Mouse (Mus musculus) urinary bladder, postnatal 36 days (tissue): ENCODE results near the gene Anapc7.
A peak's percentile ranks its signal among the peaks of the same experiment; 100 is the strongest.
"Not testable (repeated sequence)": the region's sequence is repeated elsewhere in the genome, so short reads cannot be mapped to it uniquely, and the experiment has no call there.

Source experiments
- DNase-seq, 2 experiments: peaks; one replicate each; pipeline ENCODE4 v3.0.0; 2022; ENCODE audit warnings: low spot score in 2 of 2, mixed read lengths in 1 of 2

Gene Anapc7

GRCm38 (mm10) chr5:122451324-122451723 lies 29.8 kb downstream of the Anapc7 start:
- DNase-seq = no peak

- no peak for DNase-seq
Observed at GRCm38 (mm10) chr5:122452194-122452593, 30.7 kb downstream of the Anapc7 start.

DNA sequence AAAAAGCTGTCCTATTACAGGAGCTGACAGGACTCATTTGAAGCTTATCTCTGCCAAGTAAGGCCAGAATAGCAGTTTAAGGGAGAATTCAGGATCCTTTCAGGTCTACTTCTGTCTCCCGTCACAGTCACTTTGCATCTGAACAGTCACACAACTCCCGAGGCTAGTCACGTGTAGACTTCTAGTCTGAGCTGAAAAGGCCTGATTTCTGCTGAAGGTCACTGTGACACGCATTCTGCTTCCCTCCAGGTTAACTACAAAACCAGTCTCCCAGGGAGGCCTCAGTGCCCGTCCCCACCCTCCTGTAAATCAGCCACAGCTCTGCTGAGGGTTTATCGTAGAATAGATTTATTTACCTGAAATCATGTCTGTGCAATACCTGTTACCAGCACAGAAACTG lies 31.7 kb downstream of the Anapc7 start:
- DNase-seq = peak; percentile 39

- DNase-seq = no peak
Observed at GRCm38 (mm10) chr5:122454442-122454841, 32.9 kb downstream of the Anapc7 start.

DNA sequence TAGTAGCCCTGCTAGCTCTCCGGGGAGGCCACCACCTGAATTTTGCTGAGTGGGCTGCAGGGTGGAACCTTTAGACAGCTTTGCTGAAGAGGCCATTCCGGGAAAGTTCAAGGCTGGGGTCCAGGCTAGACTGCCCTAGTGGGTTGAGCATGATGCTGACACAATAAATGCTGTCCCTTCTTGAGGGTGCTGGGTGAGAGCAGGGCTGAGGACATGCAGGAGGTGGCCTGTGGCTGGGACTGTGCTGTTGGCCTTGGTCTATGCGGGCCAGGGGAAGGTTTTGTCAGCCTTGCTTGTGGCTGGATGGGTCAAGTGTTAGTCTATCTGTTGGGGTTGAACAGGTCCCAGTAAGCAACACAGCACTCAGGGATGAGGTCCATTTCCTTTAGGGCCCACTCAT lies 33.4 kb downstream of the Anapc7 start:
- no peak for DNase-seq

DNA sequence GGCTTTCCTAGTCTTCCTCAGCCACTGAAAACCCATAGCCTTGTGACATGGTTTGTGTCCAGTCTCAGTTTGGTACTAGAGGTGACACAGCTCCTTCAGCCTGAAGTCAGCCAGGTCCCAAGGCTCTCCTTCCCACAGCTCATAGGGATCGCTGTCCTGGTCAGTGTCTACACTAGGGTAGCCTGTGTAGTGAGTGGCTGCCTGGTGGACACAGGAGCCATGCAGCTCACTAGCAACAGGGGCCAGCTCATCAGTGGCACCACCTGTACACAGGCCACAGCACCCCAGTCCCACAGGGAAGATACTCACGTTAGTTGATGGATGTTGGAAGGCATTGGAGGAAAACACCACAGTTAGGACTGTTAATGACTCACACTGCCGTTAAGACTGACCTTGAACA lies 34.1 kb downstream of the Anapc7 start:
- DNase-seq = no peak

DNA sequence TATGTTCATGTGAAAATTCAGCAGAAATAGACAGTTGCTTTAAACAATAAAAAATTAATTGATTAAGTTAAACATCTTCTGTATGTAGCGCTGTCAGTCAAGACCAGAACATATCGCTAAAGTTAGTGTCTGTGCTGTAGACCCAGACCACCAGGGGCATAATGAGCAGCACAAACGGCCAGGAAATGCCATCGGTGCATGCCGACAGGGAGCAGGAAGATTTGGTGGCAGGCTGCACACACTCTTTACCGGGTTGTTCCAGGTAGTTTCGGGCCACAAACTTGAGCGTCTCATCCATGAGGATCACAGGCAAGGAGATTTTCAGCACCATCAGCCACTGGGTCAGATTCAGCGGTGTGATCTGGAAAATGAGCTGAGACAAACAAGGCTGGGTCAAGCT lies 35.6 kb downstream of the Anapc7 start:
- DNase-seq = not testable (repeated sequence)

DNA sequence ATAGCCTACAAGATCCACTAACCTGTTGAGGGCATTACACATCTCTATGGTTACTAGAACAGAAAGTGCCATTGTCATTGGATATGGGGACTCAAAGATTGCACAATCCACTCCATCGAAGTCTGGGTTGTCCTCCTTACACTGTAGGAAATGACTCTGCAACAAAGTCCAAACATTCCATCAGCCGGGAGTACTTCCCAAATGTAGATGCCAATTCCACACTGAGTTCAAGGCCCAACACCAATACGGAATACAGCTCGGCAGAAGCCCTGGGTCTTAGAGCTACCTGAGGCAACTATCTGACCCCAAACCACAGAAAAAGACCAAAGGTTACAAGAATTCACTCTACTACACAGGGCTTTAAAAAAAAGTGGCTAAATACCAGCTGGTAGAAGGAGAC lies 36.6 kb downstream of the Anapc7 start:
- no peak for DNase-seq

- DNase-seq = no peak
Observed at GRCm38 (mm10) chr5:122459335-122459734, 37.8 kb downstream of the Anapc7 start.

DNA sequence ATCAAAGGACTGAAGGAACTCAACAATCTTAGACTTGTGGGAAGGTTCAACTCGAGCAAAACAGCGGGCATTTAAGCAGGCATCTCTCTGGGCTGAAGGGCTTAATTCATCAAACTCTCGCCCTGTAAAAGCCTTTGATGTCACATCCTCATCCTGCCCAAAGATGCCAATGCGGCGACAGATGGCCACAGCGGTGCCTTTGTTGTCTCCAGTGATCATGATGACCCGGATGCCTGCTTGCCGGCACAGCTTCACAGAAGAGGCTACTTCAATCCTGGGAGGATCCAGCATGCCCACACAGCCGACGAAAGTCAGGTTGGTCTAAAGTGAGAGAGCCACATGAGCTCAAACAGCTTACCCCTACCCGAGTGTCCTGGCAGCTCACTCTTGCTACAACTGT lies 39.2 kb downstream of the Anapc7 start:
- DNase-seq = no peak

GRCm38 (mm10) chr5:122461431-122461830 lies 39.9 kb downstream of the Anapc7 start:
- no peak for DNase-seq

GRCm38 (mm10) chr5:122471658-122472057 lies 50.2 kb downstream of the Anapc7 start:
- DNase-seq = no peak

DNA sequence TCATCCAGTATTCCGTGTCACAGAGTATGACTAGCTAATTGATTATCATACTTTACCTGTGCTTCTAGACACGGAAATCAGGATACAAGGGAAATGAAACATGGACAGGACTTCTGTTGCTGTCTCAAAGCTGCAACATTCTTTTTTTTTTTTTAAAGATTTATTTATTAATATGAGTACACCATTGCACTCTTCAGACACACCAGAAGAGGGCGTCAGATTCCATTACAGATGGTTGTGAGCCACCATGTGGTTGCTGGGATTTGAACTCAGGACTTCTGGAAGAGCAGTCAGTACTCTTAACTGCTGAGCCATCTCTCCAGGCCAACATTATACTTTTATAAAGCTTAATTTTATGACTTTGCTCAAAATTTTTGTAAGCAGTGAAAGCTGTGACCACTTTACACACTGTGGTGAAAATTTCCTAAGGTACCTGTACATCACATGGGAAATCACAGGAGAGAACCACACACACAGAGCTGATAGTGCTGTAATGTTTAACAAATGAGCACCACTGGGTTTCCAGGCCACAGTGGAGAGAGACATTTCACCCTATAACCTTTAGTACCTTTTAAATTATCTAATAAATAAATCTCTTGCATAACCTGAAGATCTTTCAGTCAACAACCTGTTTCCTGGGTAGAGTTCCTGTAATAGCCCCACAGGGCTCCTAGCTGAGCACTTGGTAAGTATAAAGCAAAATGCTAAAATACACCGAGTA lies 53.3 kb downstream of the Anapc7 start:
- DNase-seq = no peak

GRCm38 (mm10) chr5:122476078-122476477 lies 54.6 kb downstream of the Anapc7 start:
- DNase-seq = no peak

- no peak for DNase-seq
Observed at GRCm38 (mm10) chr5:122477492-122477891, 56.0 kb downstream of the Anapc7 start.

GRCm38 (mm10) chr5:122479131-122479530 lies 57.6 kb downstream of the Anapc7 start:
- DNase-seq = no peak

GRCm38 (mm10) chr5:122481844-122482243 lies 60.4 kb downstream of the Anapc7 start:
- no peak for DNase-seq

GRCm38 (mm10) chr5:122482733-122483391 lies 61.4 kb downstream of the Anapc7 start:
- DNase-seq = no peak

- not testable (repeated sequence) for DNase-seq
Observed at GRCm38 (mm10) chr5:122486243-122486642, 64.8 kb downstream of the Anapc7 start.

GRCm38 (mm10) chr5:122487825-122488224 lies 66.3 kb downstream of the Anapc7 start:
- DNase-seq = no peak

DNA sequence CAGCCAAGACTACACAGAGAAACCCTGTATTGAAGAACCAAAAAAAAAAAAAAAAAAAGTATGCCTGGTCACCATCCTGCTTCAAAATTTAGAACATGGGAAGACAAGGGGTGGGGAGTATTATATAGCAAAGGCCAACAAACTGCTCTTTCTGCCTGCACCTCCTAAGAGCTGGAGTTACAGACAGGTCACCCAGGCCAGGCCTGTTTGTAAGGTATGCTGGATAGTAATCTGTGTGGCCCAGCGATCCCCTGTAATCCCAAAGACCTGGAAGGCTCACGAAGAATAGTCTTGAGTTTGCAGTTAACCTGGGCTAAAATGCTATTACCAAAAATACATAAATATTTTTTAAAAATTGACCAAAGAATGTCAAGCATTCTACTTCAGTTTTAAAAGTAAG lies 68.7 kb downstream of the Anapc7 start:
- no peak for DNase-seq

DNA sequence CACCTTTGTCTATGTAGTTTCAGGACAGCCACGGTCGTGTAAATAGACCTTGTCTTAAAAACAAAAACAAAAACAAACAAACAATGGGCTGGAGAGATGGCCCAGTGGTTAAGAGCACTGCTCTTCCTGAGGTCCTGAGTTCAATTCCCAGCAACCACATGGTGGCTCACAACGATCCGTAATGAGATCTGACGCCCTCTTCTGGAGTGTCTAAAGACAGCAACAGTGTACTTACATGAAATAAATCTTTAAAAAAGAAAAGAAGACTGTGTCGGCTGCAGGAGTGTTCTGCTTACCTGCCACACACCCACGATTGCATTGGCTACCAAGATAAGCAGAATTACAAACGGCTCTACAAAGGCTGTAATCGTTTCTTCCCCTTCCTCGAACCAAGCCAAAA lies 69.9 kb downstream of the Anapc7 start:
- no peak for DNase-seq

GRCm38 (mm10) chr5:122493035-122493434 lies 71.5 kb downstream of the Anapc7 start:
- DNase-seq = no peak

DNA sequence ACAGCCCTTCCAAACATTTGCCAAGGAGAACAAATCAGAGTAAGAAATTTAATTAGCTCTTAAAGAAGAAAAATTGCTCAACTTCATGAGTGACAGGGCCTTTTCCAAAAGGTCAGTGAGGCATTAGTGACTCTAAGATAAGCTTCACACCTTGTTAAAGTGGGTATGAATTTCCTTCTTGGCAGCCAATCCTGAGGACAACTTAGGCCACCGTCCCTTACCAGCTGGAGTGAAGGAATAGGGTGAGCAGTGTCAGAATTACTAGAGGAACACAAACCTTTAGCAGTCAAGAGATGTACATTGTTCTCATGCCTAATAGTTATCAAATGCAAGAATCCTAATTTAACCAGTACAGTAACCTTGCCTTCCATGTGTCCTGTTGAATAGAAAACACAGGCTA lies 73.0 kb downstream of the Anapc7 start:
- DNase-seq = no peak
